Mouse (Mus musculus) ES-Bruce4 (cell line): ENCODE results near the gene Psmb2. TPM values are rescaled to one million over a fixed set of nuclear protein-coding genes. Genes with fewer than 3 reads are reported as not detected.

Source experiments
- H3K27ac ChIP-seq: 2 replicates; pipeline ENCODE4 v1.5.1; 2012; ENCODE audit warnings: low read length, inconsistent platforms; ENCODE audit not compliant: insufficient read depth
- H3K27me3 ChIP-seq: 2 replicates; pipeline ENCODE4 v1.6.1; 2012; ENCODE audit warnings: mild to moderate bottlenecking, low read length, inconsistent platforms; ENCODE audit not compliant: control insufficient read depth, poor library complexity, insufficient read depth, severe bottlenecking
- H3K36me3 ChIP-seq: 2 replicates; pipeline ENCODE4 v1.6.1; 2012; ENCODE audit warnings: inconsistent platforms, mild to moderate bottlenecking, low read length, moderate library complexity; ENCODE audit not compliant: control insufficient read depth, poor library complexity, insufficient read depth, severe bottlenecking
- H3K4me1 ChIP-seq: one replicate; pipeline ENCODE4 v1.8.1; 2011; ENCODE audit warnings: low read length; ENCODE audit not compliant: control insufficient read depth, insufficient read depth
- H3K4me3 ChIP-seq: 2 replicates; pipeline ENCODE4 v1.5.1; 2011; ENCODE audit warnings: low read depth, mild to moderate bottlenecking, low read length
- H3K9ac ChIP-seq: 2 replicates; pipeline ENCODE4 v1.6.1; 2012; ENCODE audit warnings: low read depth, mild to moderate bottlenecking, inconsistent platforms; ENCODE audit not compliant: poor library complexity, severe bottlenecking
- H3K9me3 ChIP-seq: replicated peaks from 2 replicates; pipeline ENCODE4 v1.6.1; 2012; ENCODE audit warnings: mild to moderate bottlenecking, low read length, inconsistent platforms; ENCODE audit not compliant: control insufficient read depth, poor library complexity, insufficient read depth, severe bottlenecking
- CTCF ChIP-seq: IDR thresholded peaks from one replicate; pipeline ENCODE4 v1.8.1; 2011; ENCODE audit warnings: low read depth, low read length
- EP300 ChIP-seq: IDR thresholded peaks from 2 replicates; pipeline ENCODE4 v1.6.1; 2011; ENCODE audit warnings: low read depth, low read length; ENCODE audit not compliant: insufficient read depth
- POLR2A ChIP-seq: IDR thresholded peaks from one replicate; pipeline ENCODE4 v1.8.1; 2011; ENCODE audit warnings: low read length; ENCODE audit not compliant: insufficient read depth
- polyA plus RNA-seq: library from polyadenylated mRNA; stranded (reverse); fragments of >200 nt; gene quantifications from 2 replicates; pipeline ENCODE4 v1.2.4, GENCODE M21; 2011; ENCODE audit warnings: low read depth; ENCODE audit not compliant: missing spikeins, insufficient read depth, insufficient read length

Psmb2 gene
- polyA plus RNA-seq, 1 experiment: 339 TPM

DNA sequence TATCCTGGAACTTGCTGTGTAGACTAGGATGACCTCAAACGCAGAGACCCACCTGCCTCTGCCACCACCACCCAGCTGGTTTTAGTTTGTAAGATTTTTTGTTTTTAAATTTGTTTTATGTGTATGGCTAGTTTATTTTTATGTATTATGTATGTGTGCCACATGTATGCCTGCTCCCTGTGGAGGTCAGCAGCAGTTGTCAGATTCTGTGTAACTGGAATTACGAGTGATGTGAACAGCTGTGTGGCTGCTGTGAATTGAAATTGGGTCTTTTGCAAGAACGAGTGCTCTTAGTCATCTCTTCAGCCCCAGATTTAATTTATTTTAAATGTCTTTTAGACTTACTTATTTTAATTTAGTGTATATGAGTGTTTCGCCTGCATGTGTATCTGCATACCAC, 19.5 kb downstream of the Psmb2 start:
- TF ChIP-seq POLR2A (no peak), EP300 (no peak), CTCF (no peak)
- Histone ChIP-seq H3K9me3 (no peaks in the 10 kb centered on the region), H3K4me3 (no peak overlapping the region), H3K27me3 (no peaks in the 10 kb centered on the region), H3K9ac (no peak overlapping the region), H3K4me1 (no peaks in the 10 kb centered on the region), H3K27ac (no peak overlapping the region), H3K36me3 (peaks cover 20% of the 10 kb centered on the region)

GRCm38 (mm10) chr4:126706630-126707438, 29.4 kb downstream of the Psmb2 start:
- H3K4me3 ChIP-seq: no peak overlapping the region
- H3K27me3 ChIP-seq: no peaks in the 10 kb centered on the region

DNA sequence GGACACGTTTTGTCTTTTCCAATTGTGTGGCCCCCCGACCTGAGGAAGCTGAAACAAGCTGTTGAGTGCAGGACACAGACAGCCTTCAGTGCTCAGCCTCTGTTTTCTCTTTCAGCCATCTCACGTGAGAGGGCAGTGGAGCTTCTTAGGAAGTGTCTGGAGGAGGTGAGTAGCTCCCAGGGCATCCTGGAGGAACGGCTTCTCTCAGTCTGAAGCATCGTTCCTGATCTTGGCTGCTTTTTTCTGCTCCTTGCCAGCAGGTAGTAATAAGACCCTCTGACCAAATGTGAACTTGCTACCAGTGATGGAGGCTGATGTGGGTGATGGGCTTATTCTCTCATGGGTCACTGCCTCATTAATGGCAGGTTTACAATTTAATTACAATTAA, 30.0 kb downstream of the Psmb2 start:
- H3K27ac ChIP-seq: no peak overlapping the region
- peaks cover 36% of the 10 kb centered on the region for H3K36me3 ChIP-seq
- H3K27me3 ChIP-seq: no peaks in the 10 kb centered on the region
- TF ChIP-seq POLR2A: no peak
- TF ChIP-seq CTCF: no peak
- TF ChIP-seq EP300: no peak
- no peak overlapping the region for H3K4me3 ChIP-seq
- H3K9me3 ChIP-seq: no peaks in the 10 kb centered on the region
- H3K9ac ChIP-seq: no peak overlapping the region
- H3K4me1 ChIP-seq: no peaks in the 10 kb centered on the region

More at GRCm38 (mm10) chr4:126706630-126707438, 29.4 kb downstream of the Psmb2 start:
- no peaks in the 10 kb centered on the region for H3K9me3 ChIP-seq
- TF ChIP-seq EP300 (no peak), POLR2A (no peak), CTCF (no peak)
- H3K9ac ChIP-seq: no peak overlapping the region
- H3K36me3 ChIP-seq: peaks cover 40% of the 10 kb centered on the region
- no peak overlapping the region for H3K27ac ChIP-seq
- H3K4me1 ChIP-seq: no peaks in the 10 kb centered on the region

- TF ChIP-seq CTCF: no peak
- H3K4me3 ChIP-seq: peak overlapping the region; percentile 39
- H3K36me3 ChIP-seq: no peaks in the 10 kb centered on the region
- no peaks in the 10 kb centered on the region for H3K9me3 ChIP-seq
- H3K27me3 ChIP-seq: peaks cover 19% of the 10 kb centered on the region
- H3K9ac ChIP-seq: no peak overlapping the region
- no peak overlapping the region for H3K27ac ChIP-seq
- H3K4me1 ChIP-seq: no peaks in the 10 kb centered on the region
Measured at GRCm38 (mm10) chr4:126732111-126732510, 54.7 kb downstream of the Psmb2 start.

DNA sequence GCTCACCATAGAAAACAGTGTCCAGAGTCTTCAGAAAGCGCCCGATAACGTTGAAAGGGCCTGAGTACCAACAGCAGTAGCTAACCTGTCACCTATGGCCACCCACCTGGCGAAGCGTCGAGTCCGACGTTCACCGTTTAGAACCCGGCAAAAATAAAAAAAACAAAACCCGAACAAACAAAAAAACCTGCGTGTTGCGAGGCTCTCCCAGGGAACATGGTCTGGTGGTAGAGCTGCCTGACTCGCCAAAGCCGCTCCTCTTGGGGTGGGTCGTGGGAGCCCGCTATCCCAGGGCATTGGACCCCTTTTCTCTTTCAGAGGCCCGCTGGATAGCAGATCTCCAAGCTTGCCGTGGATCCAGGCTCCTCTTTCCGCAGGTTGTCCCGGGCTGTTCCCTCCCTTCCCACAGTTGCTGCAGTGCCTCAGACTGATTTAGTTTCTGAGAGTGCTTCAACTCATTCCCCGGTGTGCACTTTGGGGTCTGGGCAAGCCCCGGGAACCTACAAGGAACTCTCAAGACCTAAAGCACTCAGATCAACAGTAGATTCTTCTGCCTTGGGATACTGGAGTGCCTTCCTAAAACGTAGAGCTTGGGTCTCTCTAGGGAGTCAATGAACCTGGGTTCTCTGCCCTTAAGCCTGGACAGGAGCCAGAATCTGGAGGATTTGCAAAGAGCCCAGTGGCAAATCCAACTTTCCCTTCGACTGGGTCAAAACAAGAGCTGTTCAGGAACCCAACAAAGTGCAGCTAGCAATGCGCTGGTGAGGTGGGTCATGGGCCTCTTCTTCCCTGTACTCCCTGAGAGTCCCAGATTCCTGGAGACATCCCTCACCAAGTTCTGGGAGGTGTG, 55.3 kb downstream of the Psmb2 start:
- Histone ChIP-seq H3K27me3 (peaks cover 19% of the 10 kb centered on the region), H3K36me3 (no peaks in the 10 kb centered on the region), H3K9ac (no peak overlapping the region), H3K27ac (no peak overlapping the region), H3K9me3 (no peaks in the 10 kb centered on the region), H3K4me1 (no peaks in the 10 kb centered on the region), H3K4me3 (peak overlapping the region; percentile 39; the same call in 1 of the 2 replicates)
- no peak for TF ChIP-seq CTCF
- TF ChIP-seq EP300: no peak
- no peak for TF ChIP-seq POLR2A
